8 mouse cellular contexts compared by ENCODE assay signal in genomic region chr10:80475290-80475959, GRCm38 (mm10). TPM values are rescaled to one million over a fixed set of nuclear protein-coding genes. Genes with fewer than 3 reads are reported as not detected.
DNase-seq lines count a peak whose midpoint lies in the region; ATAC-seq lines count a peak whose summit lies in the region.

No protein-coding gene starts in this region.

- no peak overlapping the region for H3K27ac ChIP-seq in heart, embryonic 14.5 days (replicated peaks in 1 of 2; ENCODE audit: control insufficient read depth in 1 of 2, insufficient read depth in 1 of 2, low read depth in 2 of 2, low read length in 2 of 2)
- peak overlapping the region; percentile 77 for H3K27ac ChIP-seq in liver, embryonic 12.5 days
- no peak overlapping the region for H3K27ac ChIP-seq in stomach, embryonic 14.5 days (ENCODE audit: low read length)

- H3K4me2 ChIP-seq in heart, embryonic 14.5 days (ENCODE audit: low read length): peak overlapping the region; percentile 85
- H3K4me2 ChIP-seq in liver, embryonic 12.5 days: peak overlapping the region; percentile 82
- peak overlapping the region; percentile 65 for H3K4me2 ChIP-seq in stomach, embryonic 14.5 days (replicated peaks; ENCODE audit: low read depth, low read length)

- DNase-seq in CD4-positive, CD25-positive, alpha-beta regulatory T cell, adult 2 months (ENCODE audit: low read depth, low spot score): peak; percentile 90
- DNase-seq in c-Kit-negative CD71-positive TER-119-positive erythroid progenitor cells, embryonic 14.5 days (ENCODE audit: low read depth, low spot score): peak; percentile 83
- peak; percentile 40 for DNase-seq in fibroblast of lung, adult 2 months (ENCODE audit: low read depth)
- DNase-seq in kidney, postnatal 14 days: peak; percentile 94
- DNase-seq in naive thymus-derived CD4-positive, alpha-beta T cell, adult 2 months (ENCODE audit: low read depth): peak; percentile 90

- peak overlapping the region; percentile 55 to 69 for H3K4me3 ChIP-seq in heart, embryonic 14.5 days (ENCODE audit: control insufficient read depth in 1 of 2, insufficient read depth in 1 of 2, low read depth in 1 of 2, low read length in 2 of 2)
- H3K4me3 ChIP-seq in liver, embryonic 12.5 days: peak overlapping the region; percentile 64
- H3K4me3 ChIP-seq in stomach, embryonic 14.5 days (ENCODE audit: low read depth, low read length): peak overlapping the region; percentile 50

- H3K36me3 ChIP-seq in heart, embryonic 14.5 days (ENCODE audit: control insufficient read depth, insufficient read depth, low read length): no peaks in the 10 kb centered on the region
- H3K36me3 ChIP-seq in liver, embryonic 12.5 days: no peaks in the 10 kb centered on the region
- H3K36me3 ChIP-seq in stomach, embryonic 14.5 days (ENCODE audit: control insufficient read depth, insufficient read depth, low read length): no peaks in the 10 kb centered on the region

- peak overlapping the region; percentile 68 for H3K9ac ChIP-seq in heart, embryonic 14.5 days (ENCODE audit: low read length)
- H3K9ac ChIP-seq in liver, embryonic 12.5 days: peak overlapping the region; percentile 60
- peak overlapping the region; percentile 36; the same call in 1 of the 2 replicates for H3K9ac ChIP-seq in stomach, embryonic 14.5 days (replicated peaks; ENCODE audit: low read depth, low read length)

- peaks cover 7 to 9% of the 10 kb centered on the region in 2 experiments; a peak in 3 of 4 replicates for H3K4me1 ChIP-seq in heart, embryonic 14.5 days (ENCODE audit: control insufficient read depth in 2 of 2, insufficient read depth in 2 of 2, low read length in 2 of 2)
- peaks cover 26% of the 10 kb centered on the region for H3K4me1 ChIP-seq in liver, embryonic 12.5 days
- H3K4me1 ChIP-seq in stomach, embryonic 14.5 days (ENCODE audit: control insufficient read depth, insufficient read depth, low read length): no peaks in the 10 kb centered on the region

- no peaks in the 10 kb centered on the region for H3K9me3 ChIP-seq in heart, embryonic 14.5 days (ENCODE audit: control insufficient read depth, low read length)
- H3K9me3 ChIP-seq in liver, embryonic 12.5 days (replicated peaks): no peaks in the 10 kb centered on the region
- no peaks in the 10 kb centered on the region for H3K9me3 ChIP-seq in stomach, embryonic 14.5 days (ENCODE audit: control insufficient read depth, low read depth, low read length)

- WGBS in heart, embryonic 14.5 days: 1% methylated on average over 52 of the region's 58 CpGs
- under 1% methylated on average over 58 of the region's 58 CpGs for WGBS in liver, embryonic 12.5 days (ENCODE audit: insufficient replicate concordance)
- under 1% methylated on average over 57 of the region's 58 CpGs for WGBS in stomach, embryonic 14.5 days

- ATAC-seq in heart, embryonic 14.5 days (ENCODE audit: insufficient number of reproducible peaks, insufficient read depth, low FRiP score, low read depth): peak; percentile 86
- peak; percentile 85 for ATAC-seq in liver, embryonic 12.5 days
- peak; percentile 89 for ATAC-seq in stomach, embryonic 14.5 days (ENCODE audit: insufficient number of reproducible peaks, insufficient read depth, low FRiP score, low read depth)

- peaks cover 38% of the 10 kb centered on the region for H3K27me3 ChIP-seq in heart, embryonic 14.5 days (ENCODE audit: control insufficient read depth, insufficient read depth, low read length)
- peaks cover 80% of the 10 kb centered on the region for H3K27me3 ChIP-seq in liver, embryonic 12.5 days (replicated peaks)
- 0 out of 2 replicates have a peak, but pooled peaks cover 2% of the 10 kb centered on the region for H3K27me3 ChIP-seq in stomach, embryonic 14.5 days (ENCODE audit: control insufficient read depth, insufficient read depth, low read length)

RNA-seq across cellular contexts. Expression of gene Onecut3, which starts 19.2 kb away (rescaled TPM):
- not detected in 2 replicates for polyA plus RNA-seq in heart, embryonic 14.5 days (2014; fragmentation: Nextera tagmentation; extraction: Ambion mirVana)
- 0.29 and 0.33 TPM in 2 replicates for polyA plus RNA-seq in liver, embryonic 12.5 days (2016; fragmentation: Nextera tagmentation; extraction: Ambion mirVana)
- 0.25 and 0.53 TPM in 2 replicates for polyA plus RNA-seq in stomach, embryonic 14.5 days (2014; fragmentation: Nextera tagmentation; extraction: Ambion mirVana)

RNA-seq across cellular contexts. Expression of gene Tcf3, which starts 42.0 kb away (rescaled TPM):
- polyA plus RNA-seq in heart, embryonic 14.5 days (2014; fragmentation: Nextera tagmentation; extraction: Ambion mirVana): 48.6 and 54.0 TPM in 2 replicates
- polyA plus RNA-seq in liver, embryonic 12.5 days (2016; fragmentation: Nextera tagmentation; extraction: Ambion mirVana): 110 and 115 TPM in 2 replicates
- 107 and 108 TPM in 2 replicates for polyA plus RNA-seq in stomach, embryonic 14.5 days (2014; fragmentation: Nextera tagmentation; extraction: Ambion mirVana)

Comparison
In these comparisons a context has a peak if more than half of its experiments do, and no peak if none do; other contexts are left out.
1. DNase-seq: peak in every context shown above with its lines; median percentile 94 in kidney, postnatal 14 days; 90 in CD4-positive, CD25-positive, alpha-beta regulatory T cell, adult 2 months; 90 in naive thymus-derived CD4-positive, alpha-beta T cell, adult 2 months; 83 in c-Kit-negative CD71-positive TER-119-positive erythroid progenitor cells, embryonic 14.5 days; 40 in fibroblast of lung, adult 2 months.